Mouse (Mus musculus) layer of hippocampus, adult 2 months (tissue): ENCODE measurements at regions not wholly inside any gene's neighbourhood (a gene's known extent, or its start where the extent isn't known, plus 50 kb on each side); places are given as distances from the start of the nearest gene placed in this dataset.
A peak's percentile ranks its signal among the peaks of the same experiment; 100 is the strongest.

Experiments
- DNase-seq, 2 experiments: peaks; one replicate each; pipeline ENCODE4 v3.0.0; 2022; ENCODE audit warnings: low spot score in 2 of 2
- H3K27ac ChIP-seq: fragments of 200-600 bp; 2 replicates; pipeline ENCODE4 v1.8.1; 2022
- H3K4me3 ChIP-seq: fragments of 200-600 bp; 2 replicates; pipeline ENCODE4 v1.8.1; 2022; ENCODE audit warnings: mild to moderate bottlenecking
- CTCF ChIP-seq: fragments of 200-600 bp; conservative IDR thresholded peaks from 2 replicates; pipeline ENCODE4 v1.8.1; 2022; ENCODE audit warnings: antibody characterized with exemption, mild to moderate bottlenecking, moderate library complexity

GRCm38 (mm10) chr6:31080691-31081090 lies 121.8 kb upstream of the Klf14 start:
- no peak overlapping the region for H3K27ac ChIP-seq
- H3K4me3 ChIP-seq = no peak overlapping the region
- no peak for DNase-seq
- TF ChIP-seq CTCF = no peak

DNA sequence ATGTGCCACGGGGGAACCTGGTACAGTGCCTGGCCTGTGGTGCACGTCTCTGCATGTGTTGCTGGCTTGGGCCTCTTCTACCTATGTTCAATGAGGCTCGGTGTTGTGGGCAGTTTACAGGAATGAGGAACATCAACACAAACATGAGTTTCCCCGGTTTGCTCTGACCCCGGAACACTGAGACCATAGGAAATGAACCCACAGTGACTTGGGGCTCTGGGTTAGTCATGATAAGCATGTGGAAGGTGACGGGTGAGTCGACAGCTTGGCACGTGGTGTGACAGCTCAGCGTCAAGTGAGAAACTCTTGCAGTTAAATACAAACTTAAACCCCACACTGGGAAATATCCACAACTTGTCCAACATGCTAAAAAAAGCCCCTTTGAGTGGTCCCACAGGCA lies 122.4 kb upstream of the Klf14 start:
- no peak for TF ChIP-seq CTCF
- no peak overlapping the region for H3K27ac ChIP-seq
- DNase-seq = no peak
- H3K4me3 ChIP-seq = no peak overlapping the region

DNA sequence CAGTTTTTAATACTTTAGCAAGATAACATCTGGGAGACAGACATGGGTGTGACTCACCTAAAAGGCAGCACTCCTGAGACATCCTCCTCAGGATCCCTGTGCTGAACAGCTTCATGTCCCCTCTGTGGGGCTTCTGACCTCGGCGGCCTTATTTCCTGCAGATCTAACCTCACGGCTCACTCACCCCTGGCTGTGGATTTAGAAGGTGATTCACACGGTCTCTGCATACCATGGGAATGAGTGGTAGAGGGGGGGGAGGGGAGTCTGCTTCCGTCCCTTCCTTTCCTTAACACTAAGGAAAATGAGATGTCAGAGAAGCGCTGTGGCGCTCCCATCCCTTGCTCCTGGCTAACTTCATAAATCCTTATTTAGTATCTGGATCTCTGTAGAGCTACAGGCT lies 123.1 kb upstream of the Klf14 start:
- TF ChIP-seq CTCF = no peak
- no peak for DNase-seq
- Histone ChIP-seq H3K4me3 (no peak overlapping the region), H3K27ac (peak overlapping the region; percentile 68; the same call in 1 of the 2 replicates)

GRCm38 (mm10) chr6:31082613-31083470 lies 124.0 kb upstream of the Klf14 start:
- no peak for TF ChIP-seq CTCF
- no peak overlapping the region for H3K4me3 ChIP-seq
- H3K27ac ChIP-seq = peak overlapping the region; percentile 68; the same call in 1 of the 2 replicates
- DNase-seq = no peak

DNA sequence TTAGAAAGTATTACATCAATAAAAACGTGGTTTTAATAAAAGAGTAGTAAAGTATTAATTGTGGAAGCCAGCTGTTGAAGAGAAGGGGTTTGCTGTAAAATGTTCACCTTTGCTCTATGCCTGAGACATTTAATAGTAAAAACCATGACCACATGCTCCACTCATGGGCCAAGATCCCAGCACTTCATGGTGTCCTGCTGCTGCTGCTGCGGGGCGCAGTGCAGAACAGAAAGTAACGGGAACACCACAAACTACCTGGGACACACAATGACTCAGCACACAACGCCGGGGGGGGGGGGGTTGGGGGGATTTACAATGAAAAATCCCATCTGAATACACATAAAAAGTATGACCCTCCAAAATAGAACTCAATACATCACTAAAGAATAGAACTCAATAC lies 124.8 kb upstream of the Klf14 start:
- H3K4me3 ChIP-seq = no peak overlapping the region
- H3K27ac ChIP-seq = peak overlapping the region; percentile 68; the same call in 1 of the 2 replicates
- no peak for TF ChIP-seq CTCF
- no peak for DNase-seq

DNA sequence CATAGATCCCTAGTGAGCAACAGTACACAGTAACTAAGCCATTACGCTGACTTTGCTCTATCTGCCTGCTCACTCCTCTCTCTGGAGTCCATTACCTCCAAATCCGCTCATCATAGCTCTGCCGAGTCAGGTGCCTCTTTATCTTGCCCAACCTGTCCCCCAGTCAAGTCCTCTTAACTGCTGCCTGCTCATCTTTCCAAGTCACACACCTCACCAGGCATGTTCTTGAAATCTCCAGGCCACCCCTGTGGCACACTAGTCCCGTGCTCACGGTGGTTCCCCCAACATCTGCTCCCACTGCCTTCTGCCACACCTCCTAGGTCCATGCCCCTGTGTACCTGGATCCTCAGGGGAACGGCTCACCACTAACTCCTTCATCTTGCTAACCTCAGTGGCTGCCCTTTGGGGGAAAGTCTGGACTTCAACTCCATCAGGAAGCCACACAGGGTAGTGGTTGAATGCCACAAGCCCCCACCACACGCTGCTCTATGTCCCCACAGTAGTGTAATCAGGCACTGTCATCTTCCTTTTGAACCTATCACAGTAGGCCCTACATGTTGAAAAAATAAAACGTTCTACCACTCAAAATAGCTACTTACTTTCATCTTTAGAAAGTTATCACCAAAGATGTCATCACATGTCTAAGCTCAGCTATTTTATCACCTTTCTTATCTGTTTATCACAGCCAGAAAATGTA lies 126.3 kb upstream of the Klf14 start:
- no peak for DNase-seq
- Histone ChIP-seq H3K4me3 (no peak overlapping the region), H3K27ac (no peak overlapping the region; the same call in 1 of the 2 replicates)
- TF ChIP-seq CTCF = no peak

GRCm38 (mm10) chr6:31085760-31086108 lies 126.9 kb upstream of the Klf14 start:
- no peak for TF ChIP-seq CTCF
- no peak for DNase-seq
- Histone ChIP-seq H3K27ac (no peak overlapping the region), H3K4me3 (no peak overlapping the region)

- TF ChIP-seq CTCF = no peak
- Histone ChIP-seq H3K27ac (peak overlapping the region; percentile 36; the same call in 1 of the 2 replicates), H3K4me3 (no peak overlapping the region)
- no peak for DNase-seq
These were observed 127.4 kb upstream of the Klf14 start for GRCm38 (mm10) chr6:31086283-31086682.

- Histone ChIP-seq H3K27ac (peak overlapping the region; percentile 82; the same call in 1 of the 2 replicates), H3K4me3 (no peak overlapping the region)
- no peak for TF ChIP-seq CTCF
- no peak for DNase-seq
These were observed 128.0 kb upstream of the Klf14 start for GRCm38 (mm10) chr6:31086798-31087360.

DNA sequence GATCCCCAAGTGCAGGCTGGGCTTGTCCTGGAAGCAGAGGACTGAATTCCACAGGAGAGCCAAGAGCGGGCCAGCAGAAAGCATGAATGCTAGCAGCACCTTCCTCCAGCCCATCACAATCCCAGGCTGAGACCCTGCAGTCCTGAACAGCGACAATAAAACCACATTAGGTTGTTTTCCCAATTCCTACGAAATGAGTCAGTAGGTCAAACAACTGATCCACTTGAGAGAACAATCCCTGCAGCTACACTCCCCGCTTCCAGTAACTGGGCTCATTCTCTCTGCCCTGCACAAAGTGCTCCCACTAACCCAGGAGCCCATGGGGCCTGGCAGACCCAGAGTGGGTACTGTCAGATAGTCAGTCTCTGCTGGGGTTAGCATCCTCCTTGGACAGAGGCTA lies 128.6 kb upstream of the Klf14 start:
- Histone ChIP-seq H3K27ac (peak overlapping the region; percentile 82; the same call in 1 of the 2 replicates), H3K4me3 (no peak overlapping the region)
- no peak for TF ChIP-seq CTCF
- DNase-seq = no peak

GRCm38 (mm10) chr6:31088147-31088972 lies 129.5 kb upstream of the Klf14 start:
- DNase-seq = no peak
- Histone ChIP-seq H3K27ac (peak overlapping the region; percentile 82), H3K4me3 (no peak overlapping the region; the same call in 1 of the 2 replicates)
- no peak for TF ChIP-seq CTCF

GRCm38 (mm10) chr6:31088973-31089368 lies 130.1 kb upstream of the Klf14 start:
- Histone ChIP-seq H3K27ac (peak overlapping the region; percentile 82), H3K4me3 (no peak overlapping the region; the same call in 1 of the 2 replicates)
- no peak for TF ChIP-seq CTCF
- DNase-seq = no peak
